Mouse (Mus musculus) adrenal gland, postnatal 4 days (tissue): ENCODE results near the gene 2410137M14Rik. TPM values are rescaled to one million over a fixed set of nuclear protein-coding genes. Genes with fewer than 3 reads are reported as not detected.
"Not testable (repeated sequence)": the region's sequence is repeated elsewhere in the genome, so short reads cannot be mapped to it uniquely, and the experiment has no call there.

ENCODE experiments used
- DNase-seq, 2 experiments: peaks; one replicate each; pipeline ENCODE4 v3.0.0; 2021 to 2022; ENCODE audit warnings: low spot score in 2 of 2, mixed read lengths in 2 of 2
- total RNA-seq, 2 experiments: library from RNA; stranded (reverse); gene quantifications; 2 replicates each; pipeline ENCODE4 v1.2.3; 2021

Gene 2410137M14Rik
- total RNA-seq, 2 experiments from 2014 or later: not detected

DNA sequence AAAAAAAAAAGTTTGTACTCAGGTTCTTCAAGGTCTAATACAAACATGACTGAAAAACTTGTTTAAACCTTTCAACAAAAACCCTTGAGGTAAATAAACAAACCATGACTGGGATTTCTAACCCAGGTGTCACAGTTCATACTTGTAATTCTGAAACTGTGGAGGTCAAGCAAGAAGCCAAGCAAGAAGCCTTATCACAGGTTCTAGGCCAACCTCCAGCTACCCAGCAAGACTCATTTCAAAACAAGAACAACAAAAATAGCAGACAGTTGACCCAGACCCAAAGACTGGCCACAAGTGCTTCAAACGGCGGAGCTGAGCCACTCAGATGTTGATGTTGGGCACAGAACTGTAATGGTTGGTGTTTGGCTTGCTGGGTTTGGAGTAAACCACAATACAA, 13.5 kb upstream of the 2410137M14Rik start:
- DNase-seq: no peak

GRCm38 (mm10) chr17:36993770-36994325, 12.8 kb upstream of the 2410137M14Rik start:
- DNase-seq: no peak

DNA sequence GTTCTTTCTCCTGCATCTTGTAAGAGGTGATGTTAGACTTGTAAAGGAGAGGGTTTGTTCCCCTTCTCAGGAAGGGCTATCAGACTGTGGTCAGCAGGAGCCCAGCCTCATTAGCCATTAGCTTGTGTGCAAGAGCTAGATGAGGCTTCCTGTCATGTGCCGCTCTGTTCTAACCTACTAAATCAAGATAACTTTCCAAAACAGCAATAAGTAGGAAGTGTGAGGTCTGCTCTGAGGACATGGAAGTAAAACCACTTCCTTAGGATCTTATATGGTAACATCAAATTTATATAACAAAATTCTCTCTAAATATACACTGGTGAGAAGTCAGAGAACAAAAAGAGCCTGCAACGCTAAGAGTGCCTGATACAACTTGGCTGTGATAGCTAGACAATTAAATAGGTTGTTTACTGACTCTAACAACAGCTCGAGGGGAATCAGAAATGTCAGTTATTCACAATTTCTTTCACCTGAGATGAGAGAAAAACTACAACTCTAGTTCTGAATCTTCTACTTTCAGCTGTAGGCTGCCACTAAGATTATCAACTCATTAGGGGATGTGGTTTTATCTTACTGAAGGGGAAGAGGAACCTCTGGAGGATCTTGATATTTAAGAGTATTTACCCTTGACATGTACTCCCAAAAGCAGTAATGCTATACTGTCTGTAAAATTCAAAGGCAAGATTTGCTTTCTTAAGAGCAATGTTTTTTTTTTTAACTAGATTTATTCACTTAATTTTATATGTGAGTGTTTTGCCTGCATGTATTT, 11.5 kb upstream of the 2410137M14Rik start:
- no peak for DNase-seq

DNA sequence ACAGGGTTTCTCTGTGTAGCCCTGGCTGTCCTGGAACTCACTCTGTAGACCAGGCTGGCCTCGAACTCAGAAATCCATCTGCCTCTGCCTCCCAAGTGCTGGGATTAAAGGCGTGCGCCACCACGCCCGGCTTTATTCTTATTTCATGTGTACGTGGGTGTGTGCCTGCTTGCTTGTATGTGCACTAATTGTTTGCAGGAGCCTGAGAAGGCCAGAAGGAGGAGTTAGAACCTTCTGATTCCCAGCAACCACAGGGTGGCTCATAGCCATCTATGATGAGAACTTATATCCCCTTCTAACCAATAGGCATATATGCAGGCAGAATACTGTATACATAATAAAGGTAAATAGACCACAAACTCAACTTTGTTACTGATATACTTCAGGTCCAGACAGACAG, 9.6 kb upstream of the 2410137M14Rik start:
- not testable (repeated sequence) for DNase-seq

GRCm38 (mm10) chr17:36989437-36989836, 8.4 kb upstream of the 2410137M14Rik start, which contains the start of gene H2-M5:
Gene H2-M5, minus strand, starts transcription at chr17:36989537.
- DNase-seq: no peak

GRCm38 (mm10) chr17:36988475-36988874, 7.4 kb upstream of the 2410137M14Rik start:
- DNase-seq: no peak

DNA sequence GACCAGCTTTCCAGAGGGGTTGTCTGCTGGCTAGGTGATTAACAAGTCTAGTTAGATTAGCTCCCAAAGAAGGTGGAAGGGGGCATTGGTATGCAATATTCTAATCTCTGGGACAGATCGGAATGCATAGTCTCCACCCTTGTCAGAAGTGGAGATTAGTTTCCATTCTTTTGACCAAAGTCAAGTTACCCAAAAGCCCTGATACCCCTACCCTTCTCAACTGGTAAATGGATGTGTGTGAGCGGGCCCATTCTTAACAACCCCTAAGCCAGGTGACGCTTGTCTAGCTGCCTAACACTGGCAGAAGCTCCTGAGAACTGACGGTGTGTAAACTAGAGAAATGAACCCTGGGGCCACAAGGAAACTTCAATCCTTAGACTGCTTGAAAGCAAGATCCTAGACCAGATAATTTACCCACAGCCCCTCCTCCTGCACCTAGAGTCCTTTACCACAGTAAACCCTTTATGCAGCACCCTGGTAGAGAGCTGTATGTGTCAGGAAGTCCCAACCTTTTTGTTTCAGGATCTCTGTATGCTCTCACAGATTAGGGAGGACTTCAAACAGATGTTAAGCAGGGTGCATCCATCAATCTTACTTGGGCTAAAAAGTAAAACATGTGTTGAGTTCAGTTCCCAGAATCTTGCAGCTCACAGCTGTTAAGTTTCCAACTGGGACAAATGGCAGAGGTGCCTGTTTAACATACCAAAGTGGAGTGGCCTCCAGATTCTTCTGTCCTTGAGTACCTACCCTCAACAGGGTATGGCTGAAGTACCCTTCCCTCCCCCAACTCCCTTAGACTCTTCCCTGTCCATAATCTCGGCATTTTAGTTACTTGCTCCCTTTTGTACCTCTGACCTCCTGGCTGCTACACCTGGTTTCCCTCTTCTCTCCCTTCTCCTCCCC, 1.5 kb upstream of the 2410137M14Rik start:
- DNase-seq: no peak

GRCm38 (mm10) chr17:36981845-36982244, 808 bp upstream of the 2410137M14Rik start:
- no peak for DNase-seq

GRCm38 (mm10) chr17:36973271-36973787, 7.7 kb downstream of the 2410137M14Rik start:
- DNase-seq: no peak

GRCm38 (mm10) chr17:36972791-36973190, 8.2 kb downstream of the 2410137M14Rik start:
- no peak for DNase-seq

GRCm38 (mm10) chr17:36971172-36971850, 9.7 kb downstream of the 2410137M14Rik start:
- DNase-seq: no peak

DNA sequence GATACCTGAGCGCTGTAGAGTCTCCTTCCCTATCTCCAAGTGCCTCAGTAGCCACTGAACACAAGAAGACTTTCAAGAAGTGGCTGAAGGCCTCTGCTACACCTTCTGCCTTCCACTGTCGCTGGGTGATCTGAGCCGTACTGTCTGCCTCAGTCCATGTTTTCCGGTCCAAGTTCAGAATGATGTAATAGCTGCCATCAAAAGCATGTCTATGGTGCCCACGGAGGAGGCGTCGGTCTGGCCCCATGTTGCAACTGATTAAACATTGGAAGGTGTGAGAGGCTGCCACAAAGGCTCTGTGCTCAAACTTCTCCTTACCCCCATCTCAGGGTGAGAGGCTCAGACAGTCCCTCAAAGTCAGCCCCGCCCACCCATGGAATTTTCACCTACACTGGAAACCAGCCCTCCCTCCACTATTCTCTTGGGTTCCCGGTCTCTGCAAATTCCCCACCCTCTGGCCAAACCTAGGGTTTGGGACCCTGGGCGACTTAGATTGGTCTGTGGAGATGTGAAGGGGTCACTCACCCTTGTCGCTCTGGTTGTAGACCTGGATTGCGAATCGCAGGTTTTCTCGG, 10.6 kb downstream of the 2410137M14Rik start:
- DNase-seq: no peak

GRCm38 (mm10) chr17:36966875-36967274, 14.2 kb downstream of the 2410137M14Rik start:
- no peak for DNase-seq

GRCm38 (mm10) chr17:36961125-36961524, 19.9 kb downstream of the 2410137M14Rik start:
- no peak for DNase-seq

- no peak for DNase-seq
Observed at GRCm38 (mm10) chr17:36958884-36959283, 22.2 kb downstream of the 2410137M14Rik start.

DNA sequence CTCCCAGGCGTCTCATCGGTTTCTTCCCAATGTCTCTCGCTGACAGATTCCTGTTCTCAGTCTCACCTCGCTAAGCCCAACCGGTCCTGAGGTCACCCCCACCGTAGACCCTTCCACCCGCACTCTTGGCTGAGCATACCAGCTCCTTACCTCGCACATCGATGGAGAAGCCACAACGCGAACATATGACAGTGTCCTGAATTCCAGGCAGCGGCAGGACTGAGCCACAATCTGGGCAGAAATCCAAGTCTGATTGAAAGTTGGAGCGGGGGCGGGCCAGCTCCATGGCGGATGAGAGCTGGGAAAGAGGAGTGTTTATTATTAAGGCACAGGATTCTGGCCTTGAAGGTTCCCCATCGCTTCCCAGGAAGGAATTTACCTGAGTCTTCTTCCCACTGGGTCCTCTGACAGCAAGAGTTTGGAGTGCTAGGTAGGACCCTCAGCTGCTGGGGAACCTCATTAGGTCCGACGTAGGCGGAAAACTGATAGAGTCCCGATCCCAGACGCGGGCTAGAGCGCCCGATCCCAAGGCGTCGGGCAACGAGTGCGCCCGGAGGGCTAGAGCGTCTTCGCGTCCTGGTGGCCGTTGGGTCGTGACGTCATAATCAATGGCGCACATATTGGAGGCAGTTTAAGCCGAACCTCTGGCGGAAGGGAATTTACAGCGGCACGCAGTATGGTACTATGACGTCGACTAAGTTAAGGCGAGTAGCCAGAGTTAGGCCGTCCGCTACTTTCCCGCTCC, 22.9 kb downstream of the 2410137M14Rik start, which contains the start of the genes Znrd1 and Znrd1as:
Gene Znrd1 (minus strand): TSS at position 561 of the 745 bp plus-strand sequence.
Gene Znrd1as (plus strand): TSS at position 594 of the 745 bp plus-strand sequence.
- peak; percentile 80 to 87 for DNase-seq

GRCm38 (mm10) chr17:36953062-36953461, 28.0 kb downstream of the 2410137M14Rik start:
- DNase-seq: no peak

DNA sequence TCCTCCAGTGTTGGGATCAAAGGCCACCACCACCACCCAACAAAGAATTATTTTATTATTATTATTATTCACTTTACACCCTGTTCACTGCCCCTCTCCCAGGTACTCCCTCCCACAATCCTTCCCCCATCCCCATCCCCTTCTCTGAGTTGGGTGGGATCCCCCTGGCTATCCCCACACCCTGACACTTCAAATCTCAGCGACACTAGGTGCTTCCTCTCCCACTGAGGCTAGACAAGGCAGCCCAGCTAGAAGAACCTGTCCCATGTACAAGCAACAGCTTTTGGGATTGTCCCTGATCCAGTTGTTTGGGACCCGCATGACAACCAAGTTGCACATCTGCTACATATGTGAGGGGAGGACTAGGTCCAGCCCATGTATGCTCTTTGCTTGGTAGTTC, 28.4 kb downstream of the 2410137M14Rik start:
- no peak for DNase-seq
